Mouse (Mus musculus): ENCODE data around the gene Slc17a9. TPM values are rescaled to one million over a fixed set of nuclear protein-coding genes. Genes with fewer than 3 reads are reported as not detected.

Gene Slc17a9
- polyA plus RNA-seq (2015; fragmentation: Nextera tagmentation; extraction: Ambion mirVana), result 0.18 and 0.58 TPM in 2 replicates

- no peak within 1 kb of the TSS for H3K4me2 ChIP-seq
- no peak within 1 kb of the TSS for H3K4me3 ChIP-seq
- no peaks in the 10 kb centered on the region for H3K9me3 ChIP-seq (replicated peaks)
- H3K4me1 ChIP-seq, result no peaks in the 10 kb centered on the region
- H3K27ac ChIP-seq, result no peak within 1 kb of the TSS
- WGBS, result 8% methylated on average over 18 of the region's 18 CpGs
- ATAC-seq, result 0 out of 2 replicates have a peak, but pooled peaks have one; percentile 36
- no peak within 1 kb of the TSS for H3K9ac ChIP-seq
- H3K27me3 ChIP-seq, result no peaks in the 10 kb centered on the region; the same call in 1 of the 2 replicates
- H3K36me3 ChIP-seq (ENCODE audit: poor library complexity, severe bottlenecking), result peaks cover 43% of the 10 kb centered on the region
Measured at GRCm38 (mm10) chr2:180724585-180725413, at the start of gene Slc17a9. TSS of gene Slc17a9 (plus strand) at chr2:180725263.

- no peak overlapping the region for H3K4me2 ChIP-seq
- no peak overlapping the region for H3K9ac ChIP-seq
- H3K36me3 ChIP-seq (ENCODE audit: poor library complexity, severe bottlenecking), result peaks cover 57% of the 10 kb centered on the region
- no peaks in the 10 kb centered on the region for H3K9me3 ChIP-seq (replicated peaks)
- no peaks in the 10 kb centered on the region for H3K27me3 ChIP-seq
- no peaks in the 10 kb centered on the region for H3K4me1 ChIP-seq
- ATAC-seq, result no peak
- no peak overlapping the region for H3K4me3 ChIP-seq
- 93% methylated on average over 2 of the region's 2 CpGs for WGBS
- H3K27ac ChIP-seq, result no peak overlapping the region
Measured at GRCm38 (mm10) chr2:180676706-180677105, 48.4 kb upstream of the Slc17a9 start.

- Histone ChIP-seq H3K9me3 (replicated peaks) (no peaks in the 10 kb centered on the region), H3K27ac (no peak overlapping the region), H3K4me2 (no peak overlapping the region), H3K4me3 (no peak overlapping the region), H3K4me1 (no peaks in the 10 kb centered on the region), H3K36me3 (ENCODE audit: poor library complexity, severe bottlenecking) (peaks cover 57% of the 10 kb centered on the region), H3K27me3 (no peaks in the 10 kb centered on the region), H3K9ac (no peak overlapping the region)
- peak; percentile 66 for ATAC-seq
- WGBS, result 28% methylated on average over 4 of the region's 4 CpGs
Measured at GRCm38 (mm10) chr2:180678609-180679140, 46.4 kb upstream of the Slc17a9 start.

GRCm38 (mm10) chr2:180681225-180681624 lies 43.8 kb upstream of the Slc17a9 start:
- no peak overlapping the region for H3K4me2 ChIP-seq
- no peaks in the 10 kb centered on the region for H3K9me3 ChIP-seq (replicated peaks)
- H3K4me1 ChIP-seq, result no peaks in the 10 kb centered on the region
- H3K27me3 ChIP-seq, result no peaks in the 10 kb centered on the region
- WGBS, result 80% methylated on average over 2 of the region's 2 CpGs
- H3K4me3 ChIP-seq, result no peak overlapping the region
- no peak overlapping the region for H3K9ac ChIP-seq
- peaks cover 68% of the 10 kb centered on the region for H3K36me3 ChIP-seq (ENCODE audit: poor library complexity, severe bottlenecking)
- H3K27ac ChIP-seq, result no peak overlapping the region
- no peak for ATAC-seq

- Histone ChIP-seq H3K4me3 (no peak overlapping the region), H3K27me3 (no peaks in the 10 kb centered on the region), H3K9ac (no peak overlapping the region), H3K4me2 (no peak overlapping the region), H3K9me3 (replicated peaks) (no peaks in the 10 kb centered on the region), H3K36me3 (ENCODE audit: poor library complexity, severe bottlenecking) (peaks cover 91% of the 10 kb centered on the region), H3K4me1 (no peaks in the 10 kb centered on the region), H3K27ac (no peak overlapping the region)
- ATAC-seq, result no peak
- 91% methylated on average over 2 of the region's 2 CpGs for WGBS
Measured at GRCm38 (mm10) chr2:180683524-180683923, 41.5 kb upstream of the Slc17a9 start.

GRCm38 (mm10) chr2:180684031-180684430 lies 41.0 kb upstream of the Slc17a9 start:
- 92% methylated on average over 4 of the region's 4 CpGs for WGBS

GRCm38 (mm10) chr2:180689841-180690240 lies 35.2 kb upstream of the Slc17a9 start:
- H3K9ac ChIP-seq, result no peak overlapping the region
- 87% methylated on average over 5 of the region's 5 CpGs for WGBS
- H3K4me2 ChIP-seq, result no peak overlapping the region
- no peaks in the 10 kb centered on the region for H3K27me3 ChIP-seq
- H3K36me3 ChIP-seq (ENCODE audit: poor library complexity, severe bottlenecking), result peaks cover 63% of the 10 kb centered on the region
- no peak for ATAC-seq
- H3K27ac ChIP-seq, result no peak overlapping the region
- no peaks in the 10 kb centered on the region for H3K9me3 ChIP-seq (replicated peaks)
- H3K4me1 ChIP-seq, result peaks cover 15% of the 10 kb centered on the region
- no peak overlapping the region for H3K4me3 ChIP-seq

More at GRCm38 (mm10) chr2:180684031-180684430, 41.0 kb upstream of the Slc17a9 start:
- no peak overlapping the region for H3K9ac ChIP-seq
- no peaks in the 10 kb centered on the region for H3K4me1 ChIP-seq
- H3K27ac ChIP-seq, result no peak overlapping the region
- H3K4me3 ChIP-seq, result no peak overlapping the region
- peaks cover 96% of the 10 kb centered on the region for H3K36me3 ChIP-seq (ENCODE audit: poor library complexity, severe bottlenecking)
- H3K9me3 ChIP-seq (replicated peaks), result no peaks in the 10 kb centered on the region
- no peaks in the 10 kb centered on the region for H3K27me3 ChIP-seq
- no peak for ATAC-seq
- no peak overlapping the region for H3K4me2 ChIP-seq

GRCm38 (mm10) chr2:180692630-180693029 lies 32.4 kb upstream of the Slc17a9 start:
- Histone ChIP-seq H3K9me3 (replicated peaks) (no peaks in the 10 kb centered on the region), H3K4me1 (peaks cover 25% of the 10 kb centered on the region), H3K27me3 (no peaks in the 10 kb centered on the region), H3K4me3 (no peak overlapping the region), H3K4me2 (peak overlapping the region; percentile 32), H3K36me3 (ENCODE audit: poor library complexity, severe bottlenecking) (peaks cover 35% of the 10 kb centered on the region), H3K9ac (no peak overlapping the region), H3K27ac (peak overlapping the region; percentile 70)
- peak; percentile 36; the same call in 1 of the 2 replicates for ATAC-seq
- WGBS, result 3% methylated on average over 1 of the region's 1 CpGs

GRCm38 (mm10) chr2:180695176-180695575 lies 29.9 kb upstream of the Slc17a9 start:
- no peak overlapping the region for H3K4me2 ChIP-seq
- H3K9ac ChIP-seq, result no peak overlapping the region
- 57% methylated on average over 2 of the region's 2 CpGs for WGBS
- no peaks in the 10 kb centered on the region for H3K9me3 ChIP-seq (replicated peaks)
- no peaks in the 10 kb centered on the region for H3K27me3 ChIP-seq
- peaks cover 9% of the 10 kb centered on the region for H3K36me3 ChIP-seq (ENCODE audit: poor library complexity, severe bottlenecking)
- ATAC-seq, result no peak
- H3K4me1 ChIP-seq, result peaks cover 35% of the 10 kb centered on the region
- H3K4me3 ChIP-seq, result no peak overlapping the region
- H3K27ac ChIP-seq, result no peak overlapping the region

- WGBS, result 81% methylated on average over 5 of the region's 5 CpGs
- H3K27ac ChIP-seq, result no peak overlapping the region
- H3K9me3 ChIP-seq (replicated peaks), result no peaks in the 10 kb centered on the region
- H3K9ac ChIP-seq, result peak overlapping the region; percentile 96
- ATAC-seq, result no peak
- H3K27me3 ChIP-seq, result no peaks in the 10 kb centered on the region
- peaks cover 38% of the 10 kb centered on the region for H3K4me1 ChIP-seq
- no peaks in the 10 kb centered on the region for H3K36me3 ChIP-seq (ENCODE audit: poor library complexity, severe bottlenecking)
- H3K4me3 ChIP-seq, result peak overlapping the region; percentile 91
- H3K4me2 ChIP-seq, result peak overlapping the region; percentile 98
Measured at GRCm38 (mm10) chr2:180700457-180700856, 24.6 kb upstream of the Slc17a9 start.

GRCm38 (mm10) chr2:180701053-180701766 lies 23.9 kb upstream of the Slc17a9 start:
- Histone ChIP-seq H3K4me1 (peaks cover 32% of the 10 kb centered on the region), H3K9me3 (replicated peaks) (no peaks in the 10 kb centered on the region), H3K27ac (peak overlapping the region; percentile 92), H3K9ac (peak overlapping the region; percentile 96), H3K27me3 (no peaks in the 10 kb centered on the region), H3K4me3 (peak overlapping the region; percentile 91), H3K4me2 (peak overlapping the region; percentile 98), H3K36me3 (ENCODE audit: poor library complexity, severe bottlenecking) (no peaks in the 10 kb centered on the region)
- 6% methylated on average over 25 of the region's 26 CpGs for WGBS
- peak; percentile 11 for ATAC-seq
